Mouse (Mus musculus) cerebellum, adult 11-12 months (tissue): ENCODE data around the gene Ppp1r12c.
"Not testable (repeated sequence)": the region's sequence is repeated elsewhere in the genome, so short reads cannot be mapped to it uniquely, and the experiment has no call there.

ENCODE experiments used
- DNase-seq: peaks from one replicate; pipeline ENCODE4 v3.0.0; 2022

The Ppp1r12c gene

DNA sequence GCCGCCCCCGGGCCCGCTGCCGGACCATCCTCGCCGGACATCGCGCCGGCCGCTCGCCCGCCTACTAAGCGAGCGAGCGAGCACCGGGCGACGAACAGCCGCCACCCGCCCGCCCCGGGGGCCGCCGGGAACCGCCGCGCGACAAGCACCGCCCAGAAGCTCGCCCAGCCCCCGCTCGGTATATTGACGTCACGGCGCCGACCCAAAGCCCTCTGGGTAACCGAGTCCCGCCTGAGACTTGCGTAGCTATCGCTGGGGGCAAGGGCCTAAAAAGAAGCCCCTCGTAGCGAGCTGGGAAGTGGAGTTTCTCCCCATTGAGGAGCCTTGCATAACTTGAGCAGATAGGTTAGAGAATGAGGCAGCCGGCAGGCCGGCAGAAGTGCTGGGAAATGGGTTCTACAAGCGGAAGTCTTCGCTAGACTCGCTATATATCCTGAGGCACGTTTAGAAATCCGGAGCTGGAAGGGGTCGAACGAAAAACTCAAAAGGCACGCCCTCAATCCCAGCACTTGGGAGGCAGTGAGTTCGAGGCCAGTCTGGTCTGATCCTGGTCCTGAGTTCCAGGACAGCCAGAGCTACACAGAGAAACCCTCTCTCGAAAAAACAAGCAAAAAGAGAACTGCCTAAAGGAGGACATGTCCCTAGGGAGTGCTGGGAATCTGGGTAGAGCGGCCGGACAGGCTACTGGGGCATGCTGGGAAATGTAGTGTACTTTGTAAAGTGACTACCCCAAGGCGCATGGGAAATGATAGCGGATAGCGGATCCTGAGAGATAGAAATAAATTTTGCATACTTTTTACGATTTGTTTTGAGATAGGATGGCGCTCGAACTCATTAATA, at the start of gene Ppp1r12c:
Gene Ppp1r12c (minus strand): TSS at position 123 of the 840 bp plus-strand sequence.
- peak; percentile 95 for DNase-seq

DNA sequence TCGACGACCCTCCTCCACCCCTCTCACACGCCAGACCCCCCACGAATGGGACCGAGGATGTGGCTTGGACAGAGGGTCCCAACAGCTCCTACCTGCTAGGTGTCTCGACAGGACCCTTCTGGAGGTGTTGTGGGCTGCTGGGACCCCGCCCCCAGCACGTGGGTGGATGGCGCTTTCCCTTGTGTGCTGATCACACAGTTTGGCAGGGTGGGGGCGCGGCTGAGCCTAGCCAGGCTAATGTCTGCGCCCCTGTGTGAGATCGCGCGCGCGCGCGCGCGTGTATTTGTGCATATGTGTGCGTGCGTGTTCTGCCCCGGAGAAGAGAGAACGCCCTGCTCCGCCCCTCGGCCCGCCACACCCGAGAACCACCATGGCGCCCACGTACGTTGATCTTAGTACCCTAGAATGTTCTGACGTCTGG, 45.8 kb upstream of the Ppp1r12c start, which contains the start of gene Syt5:
Gene Syt5 (minus strand): TSS at position 321 of the 421 bp plus-strand sequence.
- DNase-seq = peak; percentile 55

DNA sequence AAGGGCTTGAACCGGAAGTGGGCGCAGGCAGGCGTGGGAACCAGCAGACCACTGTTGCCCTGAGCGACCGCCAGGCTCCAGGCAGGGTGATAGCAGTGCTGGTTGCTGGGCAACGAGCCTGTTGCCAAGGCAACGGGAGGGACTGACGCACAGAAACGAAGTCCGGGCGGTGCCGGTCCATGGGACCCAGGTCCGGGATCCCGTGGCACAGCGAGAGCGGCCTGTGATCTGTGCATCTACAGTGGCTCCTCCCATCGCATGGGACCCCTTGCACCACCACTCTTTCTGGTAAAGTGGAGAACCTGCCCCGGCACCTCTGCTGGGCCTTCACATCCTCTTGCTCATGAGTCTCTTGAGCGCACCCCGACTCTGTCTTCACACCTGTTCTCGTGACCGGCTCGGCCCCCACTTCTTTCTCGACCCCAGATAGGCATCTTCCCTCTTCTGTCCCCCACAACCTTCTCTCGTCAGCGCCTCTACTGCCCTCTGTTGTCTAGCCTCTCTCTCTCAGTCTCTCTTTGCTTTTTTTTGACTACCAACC, 45.2 kb upstream of the Ppp1r12c start:
- peak; percentile 83 for DNase-seq

DNA sequence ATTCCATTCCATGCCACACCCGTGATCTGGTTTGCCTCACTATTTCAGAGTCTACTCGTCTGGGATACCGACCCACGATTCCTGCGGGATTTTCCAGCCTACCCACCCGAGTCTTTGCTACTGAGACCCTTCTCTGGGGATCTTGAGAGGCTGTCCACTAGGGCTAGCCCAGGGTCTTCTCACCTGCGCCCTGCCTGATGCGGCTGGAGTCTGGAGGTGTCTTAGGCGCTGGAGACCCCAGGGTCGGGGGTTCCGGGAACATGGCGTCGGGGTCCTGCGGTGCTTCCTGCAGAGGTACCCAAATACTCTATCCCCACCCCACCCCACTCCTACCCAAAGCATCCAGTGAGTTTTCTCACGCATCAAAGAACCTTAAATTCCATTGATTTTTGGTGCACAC, 44.6 kb upstream of the Ppp1r12c start:
- no peak for DNase-seq

DNA sequence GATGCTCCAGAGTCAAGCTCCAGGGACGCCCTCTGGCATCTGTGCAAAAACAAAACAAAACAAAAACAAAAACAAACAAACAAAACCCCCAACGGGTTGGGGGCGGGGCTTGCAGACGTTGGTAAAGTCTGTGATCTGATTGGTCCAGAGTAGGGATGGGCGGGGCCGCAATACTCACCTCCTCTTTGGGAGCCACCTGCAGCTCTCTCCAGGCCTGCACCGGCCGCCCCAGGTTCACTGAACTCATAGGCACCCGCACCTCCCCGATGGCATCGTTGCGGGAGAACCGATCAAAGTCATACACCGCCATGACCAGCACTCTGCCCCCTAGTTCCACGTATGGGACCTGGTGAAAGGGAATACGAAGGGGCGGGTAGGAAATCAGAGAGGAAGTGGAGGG, 40.5 kb upstream of the Ppp1r12c start:
- no peak for DNase-seq

DNA sequence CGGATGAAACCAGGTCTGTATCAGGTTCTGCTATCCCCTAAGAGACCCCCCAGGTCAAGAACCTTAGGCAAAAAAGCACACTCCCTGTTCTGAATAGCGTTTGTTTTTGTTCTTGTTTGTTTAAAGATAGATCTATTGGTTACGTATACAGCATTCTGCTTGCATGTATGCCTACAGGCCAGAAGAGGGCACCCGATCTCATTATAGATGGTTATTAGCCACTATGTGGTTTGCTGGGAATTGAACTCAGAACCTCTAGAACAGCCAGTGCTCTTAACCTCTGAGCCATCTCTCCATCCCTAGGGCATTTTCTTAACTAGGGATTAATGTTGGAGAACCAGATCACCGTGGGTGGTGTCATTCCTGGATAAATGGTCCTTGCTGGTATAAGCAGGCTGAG, 39.9 kb upstream of the Ppp1r12c start:
- DNase-seq = no peak

DNA sequence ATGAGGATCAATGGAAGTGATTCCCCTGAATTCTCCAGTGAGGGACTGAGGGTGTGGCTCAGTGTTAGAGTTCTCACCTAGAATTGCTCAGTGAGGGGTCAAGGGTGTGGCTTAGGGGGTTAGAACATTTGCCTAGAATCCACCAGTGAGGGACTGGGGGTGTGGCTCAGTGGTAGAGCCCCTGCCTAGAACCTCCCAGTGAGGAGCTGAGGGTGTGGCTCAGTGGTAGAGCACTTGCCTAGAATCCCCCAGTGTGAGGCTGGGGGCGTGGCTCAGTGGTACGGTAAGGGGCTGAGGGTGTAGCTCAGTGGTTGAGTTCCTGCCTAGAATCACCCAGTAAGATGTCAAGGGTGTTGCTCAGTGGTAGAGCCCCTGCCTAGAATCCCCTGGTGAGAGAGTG, 37.5 kb upstream of the Ppp1r12c start:
- no peak for DNase-seq

DNA sequence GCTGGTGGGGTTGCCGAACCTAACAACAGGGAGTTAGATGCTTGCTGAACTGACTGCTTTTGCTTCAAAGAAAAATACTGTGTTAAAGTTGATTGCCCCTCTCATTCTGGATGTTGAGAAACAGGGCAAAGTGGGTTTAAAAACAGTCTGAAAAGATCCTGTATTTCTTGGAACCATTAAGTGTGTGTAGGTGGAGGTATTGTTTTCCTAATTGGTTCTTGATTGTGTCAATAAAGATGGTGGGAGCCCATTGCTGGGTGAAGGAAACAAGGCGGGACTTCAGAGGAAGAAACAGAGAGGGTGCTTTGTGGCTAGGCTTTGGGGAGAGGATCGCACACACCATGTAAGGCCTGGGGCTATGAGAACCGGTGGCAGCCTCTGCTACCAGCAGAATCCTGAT, 35.7 kb upstream of the Ppp1r12c start:
- DNase-seq = no peak

DNA sequence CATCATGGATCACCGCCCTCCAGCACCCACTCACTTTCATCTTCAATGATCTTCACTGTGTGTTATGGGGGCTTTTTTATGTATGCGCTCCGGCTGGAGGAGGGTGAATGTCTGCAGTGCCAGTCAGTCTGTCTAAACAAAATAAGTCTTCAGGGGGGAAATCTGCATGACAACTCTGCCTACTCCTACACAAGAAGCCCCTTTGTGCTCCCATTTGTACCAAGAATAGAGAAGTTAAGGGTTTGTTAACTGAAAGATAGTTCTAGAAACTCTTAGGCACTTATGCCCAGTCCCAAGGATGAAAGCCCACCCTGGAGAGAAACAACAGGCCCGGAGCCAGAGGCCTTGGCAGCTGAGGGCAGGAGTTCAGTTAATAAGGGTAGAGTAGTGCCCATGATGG, 34.9 kb upstream of the Ppp1r12c start:
- DNase-seq = no peak

DNA sequence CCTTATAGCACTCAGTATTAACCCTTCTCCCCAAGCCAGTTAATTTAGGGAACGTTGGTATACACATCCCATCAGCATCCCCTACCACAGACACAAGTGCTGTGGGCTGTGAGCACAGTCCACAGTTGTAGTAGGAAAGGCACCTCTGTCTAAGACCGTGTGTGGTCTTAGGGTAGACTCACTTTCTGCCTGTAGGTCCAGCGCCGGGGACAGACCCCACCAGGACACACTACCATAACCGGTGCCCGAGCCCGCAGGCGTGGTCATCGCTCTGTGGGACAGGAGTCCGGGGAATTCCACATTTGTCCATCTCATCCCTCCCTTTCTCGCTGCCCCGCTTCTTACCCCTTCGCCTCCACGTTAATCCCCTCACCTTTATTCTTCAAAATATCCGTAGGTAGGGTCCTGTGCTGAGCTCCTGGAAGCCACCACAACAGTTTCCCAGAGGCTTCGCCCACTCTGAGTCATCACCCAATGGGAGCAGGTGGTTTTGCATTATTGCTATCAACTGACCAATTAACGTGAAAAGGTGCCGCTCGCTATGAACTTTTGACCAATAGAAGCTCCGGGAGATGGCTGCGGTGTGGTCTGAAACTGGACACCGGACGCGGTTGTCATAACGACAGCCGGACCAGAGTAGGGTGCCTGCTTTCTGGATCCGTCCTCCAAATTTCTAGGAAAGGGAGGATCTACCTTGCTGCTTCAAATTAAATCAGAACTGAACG, 30.7 kb upstream of the Ppp1r12c start, which contains the start of gene Dnaaf3:
Gene Dnaaf3 (minus strand): TSS at position 449 of the 725 bp plus-strand sequence.
- DNase-seq = no peak

DNA sequence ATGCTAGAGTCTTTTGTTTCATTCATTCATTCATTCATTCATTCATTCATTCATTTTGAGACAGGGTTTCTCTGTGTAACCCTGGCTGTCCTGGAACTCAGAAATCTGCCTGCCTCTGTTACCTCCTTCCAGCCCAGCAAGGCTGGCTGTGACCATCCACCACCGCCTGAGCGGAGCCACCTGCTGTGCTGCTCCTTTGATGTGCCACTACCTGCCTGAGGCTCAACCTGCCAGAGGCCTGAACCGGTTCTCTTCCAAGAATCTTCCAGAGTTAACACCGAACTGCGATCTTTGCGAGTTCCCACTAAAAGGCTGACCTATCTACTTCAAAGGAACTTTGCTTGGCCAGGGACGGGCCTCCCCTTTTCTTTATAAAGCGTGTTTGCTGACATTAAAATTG, 28.7 kb upstream of the Ppp1r12c start:
- not testable (repeated sequence) for DNase-seq

DNA sequence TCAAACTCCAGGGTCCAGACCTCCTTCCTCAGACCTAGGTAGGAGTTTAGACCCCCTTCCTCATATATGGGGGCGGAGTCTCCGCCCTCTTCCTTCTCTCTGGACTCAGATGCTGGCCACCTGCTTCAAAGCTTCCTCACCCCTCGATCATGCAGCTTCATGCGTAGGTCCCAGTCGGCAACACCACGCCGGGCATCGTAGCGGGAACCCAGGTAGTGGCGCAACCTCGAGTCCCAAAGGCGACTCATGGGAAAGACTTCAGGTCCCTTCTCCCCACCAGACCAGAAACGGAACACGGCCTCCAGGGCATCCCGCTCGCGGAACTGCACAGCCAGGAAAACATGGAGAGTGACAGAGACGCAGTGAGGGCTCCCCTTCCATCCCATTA, 25.8 kb upstream of the Ppp1r12c start:
- no peak for DNase-seq

DNA sequence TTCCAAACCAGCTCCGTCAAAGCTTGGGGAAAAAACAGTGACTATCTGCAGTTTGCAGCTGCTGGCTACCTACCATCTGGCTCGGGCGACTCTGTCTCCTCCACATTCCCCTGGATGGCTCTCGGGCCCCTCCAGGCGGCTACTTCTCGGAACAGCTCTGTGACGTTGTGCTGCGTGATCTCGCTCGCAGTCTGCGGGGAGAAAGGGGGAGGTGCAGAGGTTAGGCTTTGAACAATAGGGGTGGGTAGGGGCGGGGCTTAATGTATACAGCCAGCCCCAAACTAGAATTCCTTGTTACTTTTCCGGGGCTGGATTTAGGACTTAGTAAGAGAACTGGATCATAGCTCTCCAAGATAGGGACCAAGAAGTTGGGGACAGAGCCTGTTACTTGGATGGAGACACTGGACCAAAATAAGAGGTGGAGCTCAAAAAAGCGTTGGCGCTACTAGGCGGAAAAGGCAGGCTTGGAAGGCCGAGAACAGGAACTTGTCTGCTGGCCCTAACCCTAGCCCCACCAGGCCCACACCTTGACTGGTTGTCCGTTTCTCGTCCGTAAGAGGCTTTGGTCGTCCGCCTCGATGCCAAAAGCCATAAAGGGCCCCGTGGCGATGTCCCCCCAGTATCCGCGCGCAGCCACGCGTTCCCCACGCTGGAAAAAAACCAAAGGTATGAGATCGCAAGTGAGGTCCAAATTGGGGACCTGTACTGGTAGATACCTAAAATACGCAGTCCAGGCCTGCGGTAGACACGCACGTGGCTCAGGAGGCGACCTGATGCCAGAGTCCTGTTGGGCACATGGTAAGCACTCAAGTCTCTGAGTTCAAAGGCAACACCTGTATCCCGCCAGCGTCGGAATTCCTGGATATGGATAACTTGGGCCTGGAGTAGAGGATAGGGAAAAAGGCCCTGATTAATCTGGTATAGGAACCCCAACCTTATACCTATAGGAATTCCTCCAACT, 25.1 kb upstream of the Ppp1r12c start:
- peak; percentile 72 for DNase-seq

DNA sequence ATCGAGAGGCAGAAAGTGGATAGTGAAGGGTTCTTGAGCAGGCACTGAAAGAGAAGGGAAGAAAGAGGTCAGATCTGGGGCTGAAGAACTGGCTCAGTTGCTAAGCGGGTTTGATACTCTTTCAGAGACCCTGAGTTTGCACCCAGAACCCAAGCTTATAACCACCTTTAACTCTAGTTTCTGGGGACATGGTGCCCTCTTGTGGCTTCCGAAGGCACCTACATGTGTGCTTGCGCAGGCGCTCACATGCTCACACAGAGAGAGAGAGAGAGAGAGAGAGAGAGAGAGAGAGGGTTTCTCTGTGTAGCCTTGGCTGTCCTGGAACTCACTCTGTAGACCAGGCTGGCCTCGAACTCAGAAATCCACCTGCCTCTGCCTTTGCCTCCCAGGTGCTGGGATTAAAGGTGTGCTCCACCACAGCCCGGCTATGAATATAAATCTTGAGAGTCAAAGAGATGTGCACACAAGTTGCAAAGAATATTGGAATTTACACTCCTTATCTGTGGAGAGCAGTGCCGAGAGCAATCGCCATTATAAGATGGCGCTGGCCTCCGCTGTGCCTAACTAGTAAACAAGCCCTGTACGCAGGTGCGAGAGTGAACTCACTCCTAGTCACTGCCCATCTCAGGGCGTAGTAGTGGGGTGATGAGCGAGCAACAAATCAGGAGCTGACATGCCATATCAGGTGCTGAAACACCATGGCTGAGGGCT, 22.9 kb upstream of the Ppp1r12c start, which contains the start of gene Tnni3:
Gene Tnni3 (minus strand): TSS at position 18 of the 711 bp plus-strand sequence.
- DNase-seq = not testable (repeated sequence)

DNA sequence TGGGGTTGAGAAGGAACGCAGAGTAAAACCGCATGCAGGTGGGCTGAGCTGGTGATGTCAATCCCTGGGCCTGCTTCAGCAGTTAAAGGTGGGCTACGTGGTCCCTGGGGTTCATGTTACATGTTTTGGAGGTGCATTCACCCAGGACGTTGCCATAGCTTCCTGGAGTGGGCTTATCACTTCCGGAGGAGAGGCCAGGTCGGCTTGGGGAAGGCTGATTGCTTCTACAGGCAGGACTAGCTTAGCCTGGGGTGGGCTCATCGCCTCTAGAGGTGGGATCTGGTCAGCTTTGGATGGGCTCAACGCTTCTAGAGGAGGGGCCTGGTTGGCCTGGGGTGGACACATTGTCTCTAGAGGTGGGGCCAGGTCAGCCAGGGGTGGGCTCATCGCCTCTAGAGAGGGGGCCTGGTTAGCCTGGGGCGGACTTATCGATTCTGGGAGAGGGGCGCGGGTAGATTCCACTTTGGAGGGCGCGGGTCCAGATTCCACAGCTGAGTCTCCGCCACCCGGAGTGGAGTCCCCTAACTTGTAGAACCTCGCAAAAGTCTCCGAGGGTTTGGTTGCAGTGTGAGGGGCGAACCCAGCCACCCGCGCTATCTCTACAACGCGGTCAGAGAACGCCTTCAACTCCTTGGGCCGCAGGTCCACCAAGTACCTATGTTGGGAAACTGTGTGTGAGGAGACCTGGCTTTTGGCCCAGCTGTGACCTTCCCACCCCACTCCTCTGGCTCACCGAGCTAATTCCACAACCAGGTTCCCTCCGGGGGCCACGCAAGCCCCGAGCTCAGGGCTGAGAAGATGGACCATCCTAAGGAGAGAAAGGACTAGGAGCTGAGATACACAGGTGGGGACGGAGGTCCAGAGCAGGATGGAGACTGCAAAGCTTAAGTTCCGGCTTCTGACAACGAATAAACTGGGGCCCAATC, 22.0 kb upstream of the Ppp1r12c start:
- DNase-seq = no peak

DNA sequence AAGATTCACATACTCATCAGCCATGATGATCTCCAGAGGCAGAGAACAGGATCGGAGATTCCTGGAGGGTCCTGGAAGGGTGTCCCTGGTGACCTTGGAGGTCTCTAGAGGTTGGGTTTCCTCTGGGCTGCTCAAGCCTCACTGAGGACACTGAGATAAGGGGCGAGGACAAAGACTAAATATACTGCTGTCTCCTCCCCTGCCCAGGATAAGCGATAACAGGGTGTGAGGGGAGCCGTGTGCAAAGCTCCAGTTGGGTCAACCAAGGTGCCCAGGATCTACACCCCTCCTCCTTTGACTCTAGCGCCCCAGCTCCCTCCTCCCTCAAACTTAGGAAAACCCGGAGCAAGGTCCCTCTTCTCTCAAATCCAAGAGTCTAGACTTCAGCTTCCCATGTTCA, 20.8 kb upstream of the Ppp1r12c start:
- no peak for DNase-seq

DNA sequence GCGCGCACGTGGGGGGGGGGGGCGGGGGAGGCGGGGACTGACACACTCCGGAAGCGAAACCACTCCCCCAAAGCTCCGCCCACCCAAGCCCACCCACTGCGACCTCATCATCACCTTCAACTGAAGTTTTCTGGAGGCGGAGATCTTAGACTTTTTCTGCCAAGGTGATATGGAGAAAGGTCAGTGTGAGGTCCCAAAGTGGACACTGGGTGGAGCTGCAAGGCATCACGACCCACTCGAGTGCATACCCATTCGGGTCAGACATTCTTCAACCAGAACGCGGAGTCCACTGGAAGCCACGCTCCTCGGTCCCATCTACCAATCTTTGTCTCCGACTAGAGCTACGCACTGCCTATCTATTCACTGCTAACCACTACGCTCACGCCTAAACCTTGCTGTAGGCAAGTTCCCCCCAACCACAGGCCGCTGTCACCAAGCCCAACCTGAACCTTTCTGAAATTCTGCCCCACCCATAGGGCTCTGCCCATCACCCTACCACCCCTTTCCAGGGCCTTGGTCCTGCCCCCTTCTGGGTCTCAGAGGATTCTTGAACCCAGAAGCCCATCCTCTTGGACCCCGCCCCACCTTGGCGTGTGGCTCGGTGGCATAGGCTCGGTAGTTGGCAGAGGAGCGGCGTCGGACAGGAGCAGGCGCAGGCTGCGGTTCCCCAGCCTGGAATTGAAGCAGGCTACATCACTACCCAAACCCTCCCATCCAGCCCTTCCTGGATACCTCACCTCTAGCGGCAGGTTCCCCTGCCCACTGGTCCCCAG, 19.9 kb upstream of the Ppp1r12c start:
- no peak for DNase-seq

DNA sequence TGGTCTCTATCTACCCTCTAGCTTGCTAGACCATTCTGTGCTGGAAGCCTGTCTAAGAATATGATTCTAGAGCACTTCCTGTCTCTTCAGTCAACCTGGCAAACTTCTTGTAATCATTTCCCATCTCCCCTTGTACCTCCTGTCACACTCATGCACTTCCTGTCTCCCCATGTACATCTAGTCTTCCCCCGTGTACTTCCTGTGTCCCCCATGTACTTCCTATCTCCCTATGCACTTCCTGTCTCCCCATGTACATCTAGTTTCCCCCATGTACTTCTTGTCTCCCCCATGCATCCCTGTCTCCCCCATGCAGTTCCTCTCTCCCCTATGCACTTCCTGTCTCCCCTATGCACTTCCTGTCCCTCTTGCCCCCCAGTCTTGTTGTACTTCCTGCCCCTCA, 17.0 kb upstream of the Ppp1r12c start:
- DNase-seq = no peak

DNA sequence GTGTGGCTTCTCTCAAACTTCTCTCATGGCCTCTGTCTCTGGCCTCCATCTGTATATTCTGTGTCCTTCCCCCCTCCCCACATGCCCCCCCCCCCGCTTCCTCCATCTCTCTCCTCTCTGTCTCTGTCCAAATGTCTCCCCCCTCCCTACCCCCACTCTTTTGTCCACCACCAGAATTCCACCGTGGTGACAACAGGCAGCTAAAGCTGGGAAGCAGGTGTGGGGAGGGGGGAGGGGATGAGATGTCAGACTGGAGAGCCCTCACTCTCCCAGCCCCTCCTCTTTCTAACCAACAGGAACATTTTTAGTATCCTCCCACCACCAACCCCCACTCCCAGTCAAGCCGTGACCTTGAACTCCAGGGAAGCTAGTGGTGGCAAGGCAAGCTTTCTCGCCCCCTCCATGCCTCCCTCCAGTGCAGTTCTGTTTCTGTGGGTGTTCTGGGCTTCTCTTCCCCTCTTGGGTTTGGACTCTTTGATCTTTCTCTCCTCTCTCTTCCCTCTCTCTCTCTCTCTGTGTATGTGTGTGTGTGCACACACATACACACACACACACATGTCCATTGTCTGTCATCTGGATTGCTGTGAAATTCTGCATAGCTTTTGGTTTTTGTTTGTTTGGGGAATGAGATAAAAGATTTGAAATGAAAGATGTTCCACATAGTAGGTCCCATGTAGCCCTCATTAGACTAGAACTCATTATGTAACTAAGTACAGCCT, 15.0 kb upstream of the Ppp1r12c start, which contains the start of gene Tnnt1:
Gene Tnnt1 (minus strand): TSS at position 51 of the 719 bp plus-strand sequence.
- no peak for DNase-seq
